Mouse (Mus musculus) frontal cortex, adult 2 months (tissue): ENCODE measurements at regions not wholly inside any gene's neighbourhood (a gene's known extent, or its start where the extent isn't known, plus 50 kb on each side); places are given as distances from the start of the nearest gene placed in this dataset.

Experiments
- DNase-seq, 2 experiments: peaks; one replicate each; pipeline ENCODE4 v3.0.0; 2022; ENCODE audit warnings: low spot score in 1 of 2; ENCODE audit errors: extremely low spot score in 1 of 2

- DNase-seq, result peak in 1 of 2 experiments; percentile 13
Observed at GRCm38 (mm10) chr7:129810141-129810540, 218.5 kb downstream of the Wdr11 start.

DNA sequence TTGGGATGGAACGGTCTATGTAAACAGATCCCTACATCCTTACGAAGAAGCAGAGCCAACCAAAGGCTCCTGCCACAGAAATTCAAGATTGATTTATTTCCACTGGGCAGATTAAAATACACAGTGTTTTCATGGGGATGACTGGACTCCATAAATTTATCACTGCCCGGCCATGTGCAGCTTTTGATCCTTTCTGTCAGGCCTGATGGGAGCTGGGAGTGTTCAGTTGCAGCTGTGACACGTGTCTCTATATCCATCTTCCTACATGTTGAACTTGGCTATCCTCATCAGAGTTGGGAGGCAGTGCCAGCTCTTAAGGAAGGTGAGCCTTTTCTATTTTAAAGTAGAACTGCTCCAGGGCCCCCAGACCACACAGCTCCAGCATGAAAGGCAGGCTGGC lies 218.9 kb downstream of the Wdr11 start:
- DNase-seq, result no peak

GRCm38 (mm10) chr7:129814149-129814860 lies 222.6 kb downstream of the Wdr11 start:
- DNase-seq, result no peak

DNA sequence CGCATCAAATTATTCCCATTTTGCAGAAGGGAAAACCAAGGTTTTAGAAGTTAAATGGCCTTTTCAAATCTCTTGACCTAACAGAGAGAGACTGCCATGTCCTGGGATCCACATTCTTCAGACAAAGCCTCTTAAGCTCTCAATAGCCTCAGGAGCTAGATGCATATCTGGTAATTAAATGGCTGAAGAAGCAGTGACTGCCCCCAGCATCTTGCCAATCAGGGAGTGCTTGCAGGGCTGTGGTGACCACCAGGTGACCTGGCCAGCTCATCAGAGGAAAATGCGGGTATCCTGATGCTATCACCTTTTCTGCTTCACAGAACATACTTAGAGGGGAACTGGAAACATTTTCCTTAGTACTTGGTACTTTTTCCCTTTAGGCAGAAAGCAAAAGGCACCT lies 227.2 kb downstream of the Wdr11 start:
- DNase-seq, result no peak

DNA sequence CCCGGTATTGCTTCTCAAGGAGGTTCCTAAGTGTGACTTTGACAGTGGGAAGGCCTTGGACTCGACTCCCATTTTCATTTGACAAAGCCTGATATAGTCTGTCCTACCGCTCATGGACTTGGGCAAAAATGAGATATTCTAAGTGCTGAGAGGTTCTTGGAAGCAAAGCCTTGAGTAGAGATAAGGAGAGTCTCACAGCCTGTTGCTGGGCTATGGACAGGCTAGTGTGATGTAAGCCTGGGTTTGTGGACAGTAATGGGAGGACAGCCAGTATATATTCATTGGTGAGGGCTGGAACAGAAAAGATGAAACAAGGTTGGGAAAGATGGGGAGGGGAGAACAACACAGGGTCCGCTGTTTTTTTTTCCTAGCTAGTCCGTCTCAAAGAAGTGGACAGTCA lies 228.0 kb downstream of the Wdr11 start:
- no peak for DNase-seq

GRCm38 (mm10) chr7:129828970-129829369 lies 237.3 kb downstream of the Wdr11 start:
- no peak for DNase-seq

GRCm38 (mm10) chr7:129832830-129833229 lies 241.2 kb downstream of the Wdr11 start:
- DNase-seq, result no peak

DNA sequence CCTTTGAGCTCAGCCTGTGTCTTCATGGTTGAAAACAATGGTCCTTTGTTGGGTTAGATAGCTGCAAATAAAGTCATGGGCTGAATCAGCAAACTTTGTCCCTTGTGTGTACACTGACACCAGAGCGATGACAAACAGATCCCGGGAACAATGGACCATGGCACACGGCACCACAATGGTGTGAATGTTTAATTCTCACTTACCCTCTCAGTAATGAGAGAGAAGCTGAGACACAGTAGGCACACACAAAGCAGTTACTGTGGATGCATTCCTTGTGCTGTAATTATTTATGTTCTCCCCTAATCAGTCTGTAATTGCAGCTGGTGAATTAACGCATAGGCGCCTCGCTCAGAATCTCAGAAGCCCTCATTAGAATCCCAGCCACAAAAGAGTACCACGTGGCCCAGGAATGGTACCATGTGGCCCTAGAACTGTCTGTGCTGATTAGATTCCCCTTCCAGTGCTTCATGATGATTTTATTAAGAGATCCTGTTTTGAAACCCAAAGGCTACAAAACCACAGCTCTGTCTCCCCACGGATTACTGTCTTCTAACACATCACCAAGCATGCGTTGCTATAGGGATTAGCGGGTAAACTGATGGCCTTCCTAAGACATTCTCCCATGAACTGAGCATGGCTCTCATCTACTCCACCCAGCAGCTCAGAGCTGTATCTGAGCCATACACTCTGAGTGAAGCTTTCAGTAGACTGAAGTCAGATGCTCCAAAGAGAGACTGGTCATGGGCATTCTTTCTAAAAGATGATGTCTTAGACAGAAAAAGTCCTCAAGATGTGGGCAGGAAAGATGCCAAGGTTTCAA lies 250.8 kb downstream of the Wdr11 start:
- peak; percentile 3 to 16 for DNase-seq

- peak in 1 of 2 experiments; percentile 32 for DNase-seq
Observed at GRCm38 (mm10) chr7:129847136-129847535, 255.5 kb downstream of the Wdr11 start.

DNA sequence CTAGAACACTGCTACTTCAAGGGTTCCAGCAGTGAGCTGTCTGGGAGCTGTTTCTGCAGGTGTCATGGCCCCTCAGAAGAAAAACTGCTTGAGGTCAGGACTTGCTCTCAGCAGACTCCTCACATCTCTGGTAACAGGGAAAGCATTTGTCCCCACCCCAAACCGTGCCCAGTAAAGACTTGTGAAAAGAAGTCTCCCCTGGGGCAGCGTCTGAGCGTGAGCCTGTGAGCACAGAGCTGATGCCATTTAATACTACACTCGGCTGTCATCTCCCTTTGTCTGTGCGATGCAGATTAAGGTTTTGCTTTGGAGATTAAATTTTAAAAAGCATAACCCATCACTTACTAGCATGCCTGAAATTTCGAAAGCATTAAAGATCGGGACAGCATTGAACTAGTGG lies 261.9 kb downstream of the Wdr11 start:
- no peak for DNase-seq

DNA sequence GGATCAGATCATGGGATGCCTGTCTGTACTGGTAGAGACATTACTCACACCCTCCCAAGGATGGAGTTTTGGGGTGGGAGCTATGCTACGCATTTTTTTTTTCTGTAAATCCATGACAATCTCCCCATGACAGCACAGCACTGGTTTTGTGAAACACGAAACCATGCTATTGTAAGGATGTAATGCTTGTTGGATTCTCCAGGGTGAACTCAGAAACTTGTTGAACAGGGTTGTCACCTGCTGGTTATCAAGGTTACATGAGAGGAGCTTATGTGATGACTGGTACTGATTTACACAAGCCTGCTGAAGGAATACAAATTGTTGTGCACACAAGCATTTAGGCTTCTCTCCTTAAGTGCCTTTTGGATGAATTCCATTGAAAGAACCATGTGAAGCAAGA lies 263.3 kb downstream of the Wdr11 start:
- no peak for DNase-seq

GRCm38 (mm10) chr7:129862966-129863365 lies 271.3 kb downstream of the Wdr11 start:
- DNase-seq, result no peak

GRCm38 (mm10) chr7:129865536-129865935 lies 273.9 kb downstream of the Wdr11 start:
- DNase-seq, result no peak

DNA sequence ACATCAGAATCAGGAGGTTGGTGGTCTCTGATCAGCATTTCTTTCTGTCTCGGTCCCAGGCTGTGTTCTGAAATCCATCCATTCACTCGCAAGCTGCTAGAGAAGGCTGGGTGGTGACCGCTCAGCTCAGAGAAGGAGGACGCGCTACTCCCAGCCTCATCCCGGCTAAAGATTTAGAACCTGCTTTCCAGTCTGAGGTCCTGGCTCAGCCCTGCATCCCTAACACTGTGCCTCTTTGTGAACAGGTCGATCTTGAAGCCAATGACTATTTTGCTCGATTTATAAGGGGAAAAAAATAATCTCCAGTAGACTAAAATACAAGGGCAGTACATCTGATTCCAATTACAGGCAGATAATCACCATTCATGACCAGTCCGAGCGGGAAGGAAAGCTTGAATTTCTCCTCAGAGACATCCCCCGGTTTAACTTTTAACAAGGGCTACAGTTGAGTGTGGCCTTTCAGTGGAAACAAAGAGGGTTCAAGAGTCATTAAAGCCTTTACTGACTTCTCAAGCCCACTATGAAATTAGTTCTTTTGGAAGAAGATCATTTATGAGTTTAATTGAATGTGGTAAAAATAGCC lies 280.6 kb downstream of the Wdr11 start:
- no peak for DNase-seq

DNA sequence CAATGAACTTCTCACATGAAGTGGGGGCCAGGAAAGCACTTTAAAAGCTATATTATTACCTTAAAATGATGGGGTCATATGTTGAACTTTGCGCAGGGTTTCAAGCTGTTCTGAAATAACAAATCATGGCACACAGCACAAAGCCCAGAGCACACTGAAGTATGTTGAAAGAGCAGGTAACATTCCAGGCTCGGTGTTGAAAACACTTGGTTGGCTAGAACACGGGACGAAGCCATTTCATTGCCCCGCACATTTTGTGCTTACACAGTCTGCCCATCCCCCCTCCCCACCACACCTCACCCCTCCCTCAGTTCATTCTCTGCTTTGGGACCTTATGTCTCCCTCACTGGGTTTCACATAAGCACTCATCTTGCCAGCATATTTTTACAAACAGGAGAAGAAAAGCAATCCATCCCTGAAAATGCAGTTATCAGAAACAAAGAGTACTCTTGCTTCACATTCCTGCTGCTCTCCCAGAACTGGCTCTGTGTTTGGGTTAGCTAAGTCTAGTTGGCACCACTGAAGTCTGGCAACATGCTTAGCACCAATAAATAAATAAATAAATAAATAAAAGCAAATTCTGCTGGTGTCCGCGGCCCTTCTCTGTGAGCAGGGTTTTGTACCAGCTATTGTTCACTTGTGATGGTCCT lies 284.7 kb downstream of the Wdr11 start:
- DNase-seq, result no peak

GRCm38 (mm10) chr7:129876852-129877223 lies 285.2 kb downstream of the Wdr11 start:
- DNase-seq, result no peak

GRCm38 (mm10) chr7:129896291-129896690 lies 304.6 kb downstream of the Wdr11 start:
- DNase-seq, result peak in 1 of 2 experiments; percentile 9

DNA sequence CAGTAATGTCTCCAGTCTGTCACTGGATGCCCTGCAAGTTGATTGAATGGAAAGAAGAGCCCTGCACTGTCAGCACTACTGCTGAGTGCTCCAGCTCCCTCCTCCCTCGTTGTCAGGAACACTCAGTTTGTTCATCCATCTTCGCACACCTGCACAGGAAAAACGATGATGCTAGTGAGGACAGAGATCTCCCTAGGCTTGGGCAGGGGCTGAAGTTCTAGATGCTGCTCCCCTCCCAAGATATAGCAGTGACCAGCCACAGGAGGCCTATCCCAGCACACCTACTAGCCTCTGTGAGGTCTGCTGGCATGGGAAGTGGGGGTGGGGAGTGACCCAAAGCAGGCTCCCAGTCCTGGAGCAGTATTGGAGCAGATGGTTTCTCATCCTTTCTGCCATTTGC lies 305.8 kb downstream of the Wdr11 start:
- DNase-seq, result no peak

- DNase-seq, result no peak
Observed at GRCm38 (mm10) chr7:129902256-129902655, 310.6 kb downstream of the Wdr11 start.

DNA sequence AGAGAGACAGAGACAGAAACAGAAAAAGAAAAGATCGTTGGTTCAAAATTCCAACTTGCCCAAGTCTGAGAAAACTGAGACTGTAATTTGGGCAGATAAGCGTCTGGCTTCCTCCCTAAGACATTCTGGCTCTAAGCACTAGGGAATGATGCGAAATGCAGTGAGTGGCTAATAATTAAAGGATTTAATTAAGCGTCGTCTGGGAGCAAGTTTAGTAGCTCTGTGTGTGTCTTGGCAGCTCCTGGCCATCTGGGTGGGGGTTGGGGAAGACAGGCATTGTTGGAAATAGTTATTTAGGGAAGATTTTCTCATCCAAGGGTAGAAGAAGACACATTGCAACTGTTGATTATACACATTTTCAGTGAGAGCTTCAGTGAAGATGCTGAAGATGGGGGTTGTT lies 311.5 kb downstream of the Wdr11 start:
- DNase-seq, result no peak

DNA sequence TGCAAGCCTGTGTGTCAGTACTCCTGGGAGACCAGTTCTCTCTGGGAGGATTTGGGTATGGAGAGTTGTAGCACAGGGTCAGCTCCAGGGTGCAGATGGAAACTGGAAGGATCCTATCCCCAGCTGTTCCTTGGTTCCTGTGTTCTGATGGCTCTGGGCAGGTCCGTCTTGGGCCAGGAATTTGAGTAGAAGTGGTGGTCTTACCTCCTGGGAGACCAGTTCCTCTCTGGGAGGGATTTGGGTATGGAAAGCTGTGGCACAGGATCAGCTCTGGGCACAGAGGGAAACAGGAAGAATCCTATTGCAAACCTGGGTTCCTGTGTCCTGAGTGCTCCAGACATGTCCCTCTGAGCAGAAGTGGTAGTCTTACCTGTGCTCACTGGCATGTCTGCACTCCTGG lies 314.5 kb downstream of the Wdr11 start:
- no peak for DNase-seq
